Mouse (Mus musculus): ENCODE measurements at regions not wholly inside any gene's neighbourhood (a gene's known extent, or its start where the extent isn't known, plus 50 kb on each side); places are given as distances from the start of the nearest gene placed in this dataset.
"Not testable (repeated sequence)": the region's sequence is repeated elsewhere in the genome, so short reads cannot be mapped to it uniquely, and the experiment has no call there.

- no peak for DNase-seq
These were observed 60.9 kb upstream of the Ahi1 start for GRCm38 (mm10) chr10:20891426-20891825.

- DNase-seq, result no peak
These were observed 68.7 kb upstream of the Ahi1 start for GRCm38 (mm10) chr10:20883618-20884017.

- DNase-seq, result no peak
These were observed 69.7 kb upstream of the Ahi1 start for GRCm38 (mm10) chr10:20882599-20882998.

- no peak for DNase-seq
These were observed 72.1 kb upstream of the Ahi1 start for GRCm38 (mm10) chr10:20880251-20880650.

GRCm38 (mm10) chr10:20879482-20879881 is 72.9 kb upstream of the Ahi1 start:
- DNase-seq, result no peak

GRCm38 (mm10) chr10:20867076-20867475 is 85.3 kb upstream of the Ahi1 start:
- DNase-seq, result no peak

- DNase-seq, result no peak
These were observed 87.3 kb upstream of the Ahi1 start for GRCm38 (mm10) chr10:20865031-20865430.

- no peak for DNase-seq
These were observed 94.9 kb upstream of the Ahi1 start for GRCm38 (mm10) chr10:20857413-20857812.

GRCm38 (mm10) chr10:20854621-20855363 is 97.6 kb upstream of the Ahi1 start:
- peak; percentile 36 for DNase-seq

- DNase-seq, result no peak
These were observed 105.1 kb upstream of the Ahi1 start for GRCm38 (mm10) chr10:20847287-20847686.

GRCm38 (mm10) chr10:20843277-20843676 is 109.1 kb upstream of the Ahi1 start:
- DNase-seq, result no peak

GRCm38 (mm10) chr10:20842131-20842530 is 110.2 kb upstream of the Ahi1 start:
- DNase-seq, result no peak

GRCm38 (mm10) chr10:20841430-20842040 is 110.8 kb upstream of the Ahi1 start:
- no peak for DNase-seq

GRCm38 (mm10) chr10:20838685-20839425 is 113.5 kb upstream of the Ahi1 start:
- DNase-seq, result no peak

- DNase-seq, result not testable (repeated sequence)
These were observed 111.9 kb upstream of the Pde7b start for GRCm38 (mm10) chr10:20836816-20837215.

GRCm38 (mm10) chr10:20834806-20835575 is 110.1 kb upstream of the Pde7b start:
- no peak for DNase-seq

GRCm38 (mm10) chr10:20828304-20828703 is 103.4 kb upstream of the Pde7b start:
- DNase-seq, result no peak

GRCm38 (mm10) chr10:20827473-20827872 is 102.6 kb upstream of the Pde7b start:
- DNase-seq, result no peak

GRCm38 (mm10) chr10:20818548-20818947 is 93.7 kb upstream of the Pde7b start:
- peak; percentile 9 for DNase-seq

GRCm38 (mm10) chr10:20799792-20800191 is 74.9 kb upstream of the Pde7b start:
- peak; percentile 84 for DNase-seq

- no peak for DNase-seq
These were observed 73.5 kb upstream of the Pde7b start for GRCm38 (mm10) chr10:20798400-20798799.

GRCm38 (mm10) chr10:20793956-20794355 is 69.1 kb upstream of the Pde7b start:
- DNase-seq, result no peak

- DNase-seq, result no peak
These were observed 56.1 kb upstream of the Pde7b start for GRCm38 (mm10) chr10:20780946-20781345.

Measured in right cerebral cortex, adult 18-20 months (tissue).